ENCODE assay signal across 9 mouse cellular contexts in genomic region chr2:68221226-68221625, GRCm38 (mm10).
DNase-seq lines count a peak whose midpoint lies in the region; ATAC-seq lines count a peak whose summit lies in the region.
"Had no signal": no experiment of that assay in that cellular context is flagged by ENCODE, and none has a peak within 500 bp of the region (broad histone marks: within the 10 kb centered on the region; RNA-seq: fewer than 3 reads in every experiment).

No protein-coding gene starts in this region.

- no peak overlapping the region for H3K4me2 ChIP-seq in heart, embryonic 15.5 days
- no peak overlapping the region for H3K4me2 ChIP-seq in neural tube, embryonic 12.5 days (replicated peaks)
- no peak overlapping the region for H3K4me2 ChIP-seq in neural tube, embryonic 15.5 days
- H3K4me2 ChIP-seq in hindbrain, embryonic 15.5 days: no peak overlapping the region

- 51% methylated on average over 4 of the region's 4 CpGs for WGBS in heart, embryonic 15.5 days
- 70% methylated on average over 4 of the region's 4 CpGs for WGBS in neural tube, embryonic 12.5 days
- WGBS in neural tube, embryonic 15.5 days: 57% methylated on average over 4 of the region's 4 CpGs
- WGBS in hindbrain, embryonic 15.5 days: 60% methylated on average over 4 of the region's 4 CpGs

- H3K27ac ChIP-seq in heart, embryonic 15.5 days: peak overlapping the region; percentile 36; the same call in 1 of the 2 replicates
- H3K27ac ChIP-seq in neural tube, embryonic 12.5 days: no peak overlapping the region
- H3K27ac ChIP-seq in neural tube, embryonic 15.5 days (replicated peaks): no peak overlapping the region
- H3K27ac ChIP-seq in hindbrain, embryonic 15.5 days (replicated peaks): no peak overlapping the region

- DNase-seq in heart, adult 18-20 months: no peak
- no peak for DNase-seq in spleen, postnatal 14 days (ENCODE audit: low spot score in 2 of 2)
- no peak for DNase-seq in kidney, postnatal 4 days
- no peak for DNase-seq in thymus, postnatal 14 days
- DNase-seq: heart, postnatal 14 days had no signal

- H3K4me3 ChIP-seq in heart, embryonic 15.5 days: no peak overlapping the region
- H3K4me3 ChIP-seq in neural tube, embryonic 12.5 days: no peak overlapping the region
- H3K4me3 ChIP-seq in neural tube, embryonic 15.5 days (replicated peaks): no peak overlapping the region
- no peak overlapping the region for H3K4me3 ChIP-seq in hindbrain, embryonic 15.5 days

- H3K9ac ChIP-seq in heart, embryonic 15.5 days: no peak overlapping the region
- H3K9ac ChIP-seq in neural tube, embryonic 12.5 days: no peak overlapping the region
- H3K9ac ChIP-seq in neural tube, embryonic 15.5 days (replicated peaks): no peak overlapping the region
- no peak overlapping the region for H3K9ac ChIP-seq in hindbrain, embryonic 15.5 days

- H3K36me3 ChIP-seq in heart, embryonic 15.5 days: peaks cover 9% of the 10 kb centered on the region; the same call in 1 of the 2 replicates
- peaks cover 2% of the 10 kb centered on the region; the same call in 1 of the 2 replicates for H3K36me3 ChIP-seq in neural tube, embryonic 12.5 days
- H3K36me3 ChIP-seq in neural tube, embryonic 15.5 days: no peaks in the 10 kb centered on the region
- no peaks in the 10 kb centered on the region for H3K36me3 ChIP-seq in hindbrain, embryonic 15.5 days

- no peaks in the 10 kb centered on the region for H3K27me3 ChIP-seq in heart, embryonic 15.5 days
- H3K27me3 ChIP-seq in neural tube, embryonic 12.5 days (replicated peaks): no peaks in the 10 kb centered on the region
- no peaks in the 10 kb centered on the region for H3K27me3 ChIP-seq in neural tube, embryonic 15.5 days (replicated peaks)
- no peaks in the 10 kb centered on the region for H3K27me3 ChIP-seq in hindbrain, embryonic 15.5 days

- no peaks in the 10 kb centered on the region for H3K9me3 ChIP-seq in heart, embryonic 15.5 days (replicated peaks)
- no peaks in the 10 kb centered on the region for H3K9me3 ChIP-seq in neural tube, embryonic 12.5 days
- no peaks in the 10 kb centered on the region for H3K9me3 ChIP-seq in neural tube, embryonic 15.5 days (replicated peaks)
- H3K9me3 ChIP-seq in hindbrain, embryonic 15.5 days: no peaks in the 10 kb centered on the region

- peak; percentile 66; the same call in 1 of the 2 replicates for ATAC-seq in heart, embryonic 15.5 days (replicated peaks; ENCODE audit: insufficient number of reproducible peaks, insufficient read depth, low FRiP score, low read depth)
- peak; percentile 57; the same call in 1 of the 2 replicates for ATAC-seq in neural tube, embryonic 12.5 days (ENCODE audit: low FRiP score, low read depth)
- ATAC-seq in neural tube, embryonic 15.5 days (ENCODE audit: low FRiP score): no peak
- peak; percentile 49; the same call in 1 of the 2 replicates for ATAC-seq in hindbrain, embryonic 15.5 days (ENCODE audit: low FRiP score, low read depth)

- peaks cover 26% of the 10 kb centered on the region for H3K4me1 ChIP-seq in heart, embryonic 15.5 days (replicated peaks)
- H3K4me1 ChIP-seq in neural tube, embryonic 12.5 days: peaks cover 17% of the 10 kb centered on the region
- peaks cover 16% of the 10 kb centered on the region for H3K4me1 ChIP-seq in neural tube, embryonic 15.5 days
- H3K4me1 ChIP-seq in hindbrain, embryonic 15.5 days (replicated peaks): peaks cover 6% of the 10 kb centered on the region; the same call in 1 of the 2 replicates
